10 mouse cellular contexts compared by ENCODE assay signal in genomic region chr12:87157361-87157760, GRCm38 (mm10). TPM values are rescaled to one million over a fixed set of nuclear protein-coding genes. Genes with fewer than 3 reads are reported as not detected.
DNase-seq lines count a peak whose midpoint lies in the region; ATAC-seq and TF ChIP-seq lines count a peak whose summit lies in the region.
"Had no signal": no experiment of that assay in that cellular context is flagged by ENCODE, and none has a peak within 500 bp of the region (broad histone marks: within the 10 kb centered on the region; RNA-seq: fewer than 3 reads in every experiment).

No protein-coding gene starts in this region.

- H3K27me3 ChIP-seq in testis, adult 2 months (ENCODE audit: control insufficient read depth, insufficient read depth, low read length), result no peaks in the 10 kb centered on the region
- no peaks in the 10 kb centered on the region for H3K27me3 ChIP-seq in kidney, embryonic 14.5 days (ENCODE audit: control insufficient read depth, insufficient read depth, low read length)
- H3K27me3 ChIP-seq in hindbrain, embryonic 14.5 days (ENCODE audit: control insufficient read depth, insufficient read depth, low read length), result no peaks in the 10 kb centered on the region
- H3K27me3 ChIP-seq: forebrain, embryonic 12.5 days had no signal

- peaks cover 9% of the 10 kb centered on the region for H3K4me1 ChIP-seq in testis, adult 2 months (ENCODE audit: control insufficient read depth, insufficient read depth, low read length)
- no peaks in the 10 kb centered on the region for H3K4me1 ChIP-seq in kidney, embryonic 14.5 days (ENCODE audit: control insufficient read depth, insufficient read depth, low read length)
- no peaks in the 10 kb centered on the region for H3K4me1 ChIP-seq in hindbrain, embryonic 14.5 days (replicated peaks; ENCODE audit: control insufficient read depth, insufficient read depth, low read length)
- H3K4me1 ChIP-seq: forebrain, embryonic 12.5 days had no signal

- TF ChIP-seq CTCF in testis, adult 2 months (IDR thresholded peaks at IDR 0.05; ENCODE audit: control insufficient read depth, insufficient read depth, insufficient replicate concordance, low read depth, low read length), result no peak
- no peak for TF ChIP-seq CTCF in layer of hippocampus, adult 2 months (conservative IDR thresholded peaks at IDR 0.05)

- no peaks in the 10 kb centered on the region for H3K36me3 ChIP-seq in testis, adult 2 months (ENCODE audit: control insufficient read depth, insufficient read depth, low read length)
- 0 out of 2 replicates have a peak, but pooled peaks cover 3% of the 10 kb centered on the region for H3K36me3 ChIP-seq in kidney, embryonic 14.5 days (ENCODE audit: control insufficient read depth, insufficient read depth, low read length)
- no peaks in the 10 kb centered on the region for H3K36me3 ChIP-seq in hindbrain, embryonic 14.5 days (replicated peaks; ENCODE audit: control insufficient read depth, insufficient read depth)

- H3K9me3 ChIP-seq in kidney, embryonic 14.5 days (ENCODE audit: control insufficient read depth, low read length), result no peaks in the 10 kb centered on the region
- peaks cover 6% of the 10 kb centered on the region; the same call in 1 of the 2 replicates for H3K9me3 ChIP-seq in hindbrain, embryonic 14.5 days (ENCODE audit: control insufficient read depth, low read length)

- ATAC-seq in kidney, embryonic 14.5 days (ENCODE audit: low FRiP score, low TSS enrichment), result 0 out of 2 replicates have a peak, but pooled peaks have one; percentile 52
- ATAC-seq in hindbrain, embryonic 14.5 days (ENCODE audit: low FRiP score), result no peak

- H3K27ac ChIP-seq in testis, adult 2 months (ENCODE audit: control insufficient read depth, insufficient read depth, low read depth, low read length), result 0 out of 2 replicates have a peak overlapping the region, but pooled peaks have one; percentile 3
- H3K27ac ChIP-seq in kidney, embryonic 14.5 days (ENCODE audit: low read depth, low read length), result no peak overlapping the region
- no peak overlapping the region for H3K27ac ChIP-seq in hindbrain, embryonic 14.5 days
- H3K27ac ChIP-seq in layer of hippocampus, adult 2 months, result no peak overlapping the region
- H3K27ac ChIP-seq: forebrain, embryonic 12.5 days had no signal

- H3K4me2 ChIP-seq in kidney, embryonic 14.5 days (replicated peaks; ENCODE audit: low read depth, low read length), result no peak overlapping the region
- H3K4me2 ChIP-seq in hindbrain, embryonic 14.5 days (replicated peaks), result no peak overlapping the region
- H3K4me2 ChIP-seq: forebrain, embryonic 12.5 days had no signal

- H3K4me3 ChIP-seq in testis, adult 2 months (ENCODE audit: control insufficient read depth, low read depth, low read length), result peak overlapping the region; percentile 20
- no peak overlapping the region for H3K4me3 ChIP-seq in kidney, embryonic 14.5 days (ENCODE audit: low read length)
- no peak overlapping the region for H3K4me3 ChIP-seq in hindbrain, embryonic 14.5 days (replicated peaks; ENCODE audit: low read length)
- no peak overlapping the region for H3K4me3 ChIP-seq in layer of hippocampus, adult 2 months
- H3K4me3 ChIP-seq: forebrain, embryonic 12.5 days had no signal

- TF ChIP-seq POLR2A in testis, adult 2 months (IDR thresholded peaks at IDR 0.05; ENCODE audit: control insufficient read depth, low read depth, low read length), result no peak

- no peak overlapping the region for H3K9ac ChIP-seq in kidney, embryonic 14.5 days (ENCODE audit: low read depth, low read length)
- H3K9ac ChIP-seq in hindbrain, embryonic 14.5 days, result no peak overlapping the region
- H3K9ac ChIP-seq: forebrain, embryonic 12.5 days had no signal

- WGBS in kidney, embryonic 14.5 days, result 49% methylated on average over 4 of the region's 4 CpGs
- 52% methylated on average over 4 of the region's 4 CpGs for WGBS in hindbrain, embryonic 14.5 days

- DNase-seq in testis, postnatal 14 days (ENCODE audit: low spot score), result no peak
- peak; percentile 69 to 80 for DNase-seq in lung, adult 18-20 months
- DNase-seq in hindbrain, embryonic 14.5 days (ENCODE audit: low spot score), result no peak
- DNase-seq in layer of hippocampus, adult 2 months (ENCODE audit: low spot score in 2 of 2), result no peak
- DNase-seq in layer of hippocampus, postnatal 25 days (ENCODE audit: extremely low spot score in 1 of 2, low spot score in 1 of 2), result no peak
- DNase-seq: cerebellum, adult 11-12 months had no signal

RNA-seq across cellular contexts. Expression of gene Pomt2, which starts 9.6 kb away (rescaled TPM):
- polyA plus RNA-seq in testis, adult 2 months (2012; rRNA removed), result 66.1 and 69.6 TPM in 2 replicates
- polyA plus RNA-seq in kidney, embryonic 14.5 days (2014; fragmentation: Nextera tagmentation; extraction: Ambion mirVana), result 14.4 and 21.2 TPM in 2 replicates
- polyA plus RNA-seq in hindbrain, embryonic 14.5 days (2014; fragmentation: Nextera tagmentation; extraction: Ambion mirVana), result 15.1 and 19.6 TPM in 2 replicates
- total RNA-seq in layer of hippocampus, adult 2 months (2021), result 10 to 100 TPM; 16.4 to 16.5 TPM
- total RNA-seq in layer of hippocampus, postnatal 25 days (2021), result 10 to 100 TPM; 17.5 to 19.2 TPM

RNA-seq across cellular contexts. Expression of gene Gstz1, which starts 10.4 kb away (rescaled TPM):
- polyA plus RNA-seq in testis, adult 2 months (2012; rRNA removed), result 76.4 and 81.4 TPM in 2 replicates
- 41.6 and 44.8 TPM in 2 replicates for polyA plus RNA-seq in kidney, embryonic 14.5 days (2014; fragmentation: Nextera tagmentation; extraction: Ambion mirVana)
- 26.6 and 31.9 TPM in 2 replicates for polyA plus RNA-seq in hindbrain, embryonic 14.5 days (2014; fragmentation: Nextera tagmentation; extraction: Ambion mirVana)
- total RNA-seq in layer of hippocampus, adult 2 months (2021), result 10 to 100 TPM; 48.7 to 50.9 TPM
- total RNA-seq in layer of hippocampus, postnatal 25 days (2021), result 10 to 100 TPM; 45.3 to 47.7 TPM

RNA-seq across cellular contexts. Expression of gene Samd15, which starts 42.2 kb away (rescaled TPM):
- 20.3 and 27.1 TPM in 2 replicates for polyA plus RNA-seq in testis, adult 2 months (2012; rRNA removed)
- polyA plus RNA-seq in kidney, embryonic 14.5 days (2014; fragmentation: Nextera tagmentation; extraction: Ambion mirVana), result 1.1 and 1.2 TPM in 2 replicates
- polyA plus RNA-seq in hindbrain, embryonic 14.5 days (2014; fragmentation: Nextera tagmentation; extraction: Ambion mirVana), result 1.3 and 1.6 TPM in 2 replicates
- 1 to 10 TPM; 3.5 to 4.8 TPM for total RNA-seq in layer of hippocampus, adult 2 months (2021)
- total RNA-seq in layer of hippocampus, postnatal 25 days (2021), result 1 to 10 TPM; 2.2 to 3.9 TPM

RNA-seq across cellular contexts. Expression of gene Tmed8, which starts 42.9 kb away (rescaled TPM):
- polyA plus RNA-seq in testis, adult 2 months (2012; rRNA removed), result 2.9 and 3.3 TPM in 2 replicates
- polyA plus RNA-seq in kidney, embryonic 14.5 days (2014; fragmentation: Nextera tagmentation; extraction: Ambion mirVana), result 2.0 and 2.9 TPM in 2 replicates
- polyA plus RNA-seq in hindbrain, embryonic 14.5 days (2014; fragmentation: Nextera tagmentation; extraction: Ambion mirVana), result 6.9 and 7.8 TPM in 2 replicates
- 10 to 100 TPM; 25.6 to 26.4 TPM for total RNA-seq in layer of hippocampus, adult 2 months (2021)
- 10 to 100 TPM; 27.6 to 28.9 TPM for total RNA-seq in layer of hippocampus, postnatal 25 days (2021)

RNA-seq across cellular contexts. Expression of gene Ngb, which starts 55.0 kb away (rescaled TPM):
- 1.5 and 2.0 TPM in 2 replicates for polyA plus RNA-seq in testis, adult 2 months (2012; rRNA removed)
- 0.14 and 0.43 TPM in 2 replicates for polyA plus RNA-seq in kidney, embryonic 14.5 days (2014; fragmentation: Nextera tagmentation; extraction: Ambion mirVana)
- 3.2 and 5.0 TPM in 2 replicates for polyA plus RNA-seq in hindbrain, embryonic 14.5 days (2014; fragmentation: Nextera tagmentation; extraction: Ambion mirVana)
- 1 to 10 TPM; 1.9 to 2.5 TPM for total RNA-seq in layer of hippocampus, adult 2 months (2021)
- 1 to 10 TPM; 2.0 to 2.2 TPM for total RNA-seq in layer of hippocampus, postnatal 25 days (2021)
- total RNA-seq: heart, postnatal 25 days had no signal

Comparison
In these comparisons a context has a peak if more than half of its experiments do, and no peak if none do; other contexts are left out.
1. DNase-seq: peak in lung, adult 18-20 months (2 of 2); none in testis, postnatal 14 days (single experiment), hindbrain, embryonic 14.5 days (single experiment), layer of hippocampus, adult 2 months (0 of 2) and layer of hippocampus, postnatal 25 days (0 of 2).